Mouse (Mus musculus) kidney, embryonic 15.5 days (tissue): ENCODE data around the gene Glb1l. TPM values are rescaled to one million over a fixed set of nuclear protein-coding genes. Genes with fewer than 3 reads are reported as not detected.

Experiments
- ATAC-seq: fragments of 200-750 bp; cut with Nextera tagmentation; replicated peaks from 2 replicates; pipeline ENCODE4 v1.8.0; 2017; ENCODE audit warnings: moderate TSS enrichment; ENCODE audit not compliant: low FRiP score
- H3K27ac ChIP-seq: fragments of 300-500 bp; sonication (generic); 2 replicates; pipeline ENCODE4 v1.5.1; 2015; ENCODE audit warnings: mild to moderate bottlenecking, inconsistent platforms
- H3K27me3 ChIP-seq: fragments of 300-500 bp; sonication (generic); 2 replicates; pipeline ENCODE4 v1.6.1; 2015; ENCODE audit warnings: inconsistent platforms
- H3K36me3 ChIP-seq: fragments of 300-500 bp; sonication (generic); 2 replicates; pipeline ENCODE4 v1.6.1; 2015; ENCODE audit warnings: inconsistent platforms
- H3K4me1 ChIP-seq: fragments of 300-500 bp; sonication (generic); 2 replicates; pipeline ENCODE4 v1.6.1; 2015; ENCODE audit warnings: inconsistent platforms
- H3K4me2 ChIP-seq: fragments of 300-500 bp; sonication (generic); 2 replicates; pipeline ENCODE4 v1.6.1; 2015; ENCODE audit warnings: moderate library complexity, mild to moderate bottlenecking, inconsistent platforms
- H3K4me3 ChIP-seq: fragments of 300-500 bp; sonication (generic); replicated peaks from 2 replicates; pipeline ENCODE4 v1.5.1; 2015; ENCODE audit warnings: mild to moderate bottlenecking, inconsistent platforms
- H3K9ac ChIP-seq: fragments of 300-500 bp; sonication (generic); 2 replicates; pipeline ENCODE4 v1.6.1; 2015; ENCODE audit warnings: mild to moderate bottlenecking, inconsistent platforms
- H3K9me3 ChIP-seq: fragments of 300-500 bp; sonication (generic); replicated peaks from 2 replicates; pipeline ENCODE4 v1.6.1; 2016; ENCODE audit warnings: inconsistent platforms
- WGBS: fragments of 180-500 bp; shearing (Covaris S2); methylation state at CpG from one replicate; pipeline ENCODE4 v1.1.7; 2015; ENCODE audit warnings: mixed read lengths; 5-methylcytosine and 5-hydroxymethylcytosine counted together
- microRNA-seq: library from miRNA; unstranded; fragments of <30 nt; microRNA quantifications from one replicate; pipeline ENCODE4, GENCODE M21; 2016
- polyA plus RNA-seq: library from polyadenylated mRNA; unstranded; fragments of >200 nt; fragmentation: Nextera tagmentation; extraction: Ambion mirVana; gene quantifications from 2 replicates; pipeline ENCODE4 v1.2.1, GENCODE M21; 2015

Glb1l gene
- polyA plus RNA-seq, 1 experiment from 2014 or later: 44.9 TPM

GRCm38 (mm10) chr1:75159540-75160255 is 50.9 kb downstream of the Glb1l start:
- no peak overlapping the region for H3K27ac ChIP-seq
- H3K4me2 ChIP-seq: no peak overlapping the region
- H3K4me1 ChIP-seq: no peaks in the 10 kb centered on the region
- H3K9me3 ChIP-seq: no peaks in the 10 kb centered on the region
- no peak overlapping the region for H3K9ac ChIP-seq
- 75% methylated on average over 5 of the region's 5 CpGs for WGBS
- H3K36me3 ChIP-seq: no peaks in the 10 kb centered on the region
- H3K27me3 ChIP-seq: no peaks in the 10 kb centered on the region
- H3K4me3 ChIP-seq: no peak overlapping the region
- ATAC-seq: no peak

- Histone ChIP-seq H3K27me3 (no peaks in the 10 kb centered on the region), H3K36me3 (no peaks in the 10 kb centered on the region)
- no peak for ATAC-seq
Observed at GRCm38 (mm10) chr1:75158990-75159389, 51.6 kb downstream of the Glb1l start.

GRCm38 (mm10) chr1:75155837-75156236 is 54.8 kb downstream of the Glb1l start:
- Histone ChIP-seq H3K4me1 (no peaks in the 10 kb centered on the region), H3K9ac (no peak overlapping the region), H3K9me3 (no peaks in the 10 kb centered on the region), H3K36me3 (no peaks in the 10 kb centered on the region), H3K27me3 (no peaks in the 10 kb centered on the region), H3K4me3 (no peak overlapping the region), H3K27ac (no peak overlapping the region), H3K4me2 (no peak overlapping the region)
- ATAC-seq: no peak
- WGBS: 53% methylated on average over 3 of the region's 3 CpGs

More at GRCm38 (mm10) chr1:75158990-75159389, 51.6 kb downstream of the Glb1l start:
- no peak overlapping the region for H3K4me2 ChIP-seq
- no peaks in the 10 kb centered on the region for H3K9me3 ChIP-seq
- no peak overlapping the region for H3K4me3 ChIP-seq
- H3K9ac ChIP-seq: no peak overlapping the region
- H3K27ac ChIP-seq: no peak overlapping the region
- H3K4me1 ChIP-seq: no peaks in the 10 kb centered on the region

- Histone ChIP-seq H3K9me3 (no peaks in the 10 kb centered on the region), H3K27me3 (no peaks in the 10 kb centered on the region), H3K9ac (no peak overlapping the region), H3K27ac (no peak overlapping the region), H3K4me1 (peaks cover 7% of the 10 kb centered on the region), H3K4me2 (no peak overlapping the region), H3K36me3 (peaks cover 58% of the 10 kb centered on the region), H3K4me3 (no peak overlapping the region)
- WGBS: 91% methylated on average over 4 of the region's 4 CpGs
- no peak for ATAC-seq
Observed at GRCm38 (mm10) chr1:75148727-75149126, 61.9 kb downstream of the Glb1l start.

Small RNA genes lying within 50 kb of the gene (microRNA-seq; reads per million reads assigned to microRNA genes)
- gene Gm27943: 0.44 reads per million

Other genes with a start within 250 kb of the Glb1l start
- gene Nhej1, start 85.6 kb downstream of the Glb1l start, polyA plus RNA-seq: 10.3 and 10.6 TPM in 2 replicates
- gene Slc23a3, start 76.9 kb downstream of the Glb1l start, polyA plus RNA-seq: 2.5 and 4.3 TPM in 2 replicates
- 41.0 and 50.9 TPM in 2 replicates for gene Cnppd1, start 68.1 kb downstream of the Glb1l start, polyA plus RNA-seq
- 53.5 and 53.8 TPM in 2 replicates for gene Retreg2, start 68.0 kb downstream of the Glb1l start, polyA plus RNA-seq
- gene Zfand2b, start 42.2 kb downstream of the Glb1l start, polyA plus RNA-seq: 41.3 and 42.4 TPM in 2 replicates
- 30.8 and 36.5 TPM in 2 replicates for gene Abcb6, start 30.4 kb downstream of the Glb1l start, polyA plus RNA-seq
- 24.9 and 26.8 TPM in 2 replicates for gene Ankzf1, start 18.7 kb downstream of the Glb1l start, polyA plus RNA-seq
- 29.3 and 33.3 TPM in 2 replicates for gene Atg9a, start 18.6 kb downstream of the Glb1l start, polyA plus RNA-seq
- gene Stk16, start within 50 bp of the Glb1l start, polyA plus RNA-seq: 142 and 148 TPM in 2 replicates
- 63.8 and 64.3 TPM in 2 replicates for gene Tuba4a, start 9.1 kb upstream of the Glb1l start, polyA plus RNA-seq
- not detected in 2 replicates for gene A630095N17Rik, start 21.3 kb upstream of the Glb1l start, polyA plus RNA-seq
- gene Dnajb2, start 25.6 kb upstream of the Glb1l start, polyA plus RNA-seq: 33.8 and 38.6 TPM in 2 replicates
- gene Ptprn, start 53.7 kb upstream of the Glb1l start, polyA plus RNA-seq: 0.48 and 2.3 TPM in 2 replicates
- gene Resp18, start 67.6 kb upstream of the Glb1l start, polyA plus RNA-seq: 1.5 and 10.1 TPM in 2 replicates
- 136 and 153 TPM in 2 replicates for gene Dnpep, start 107.2 kb upstream of the Glb1l start, polyA plus RNA-seq
- 53.5 and 53.9 TPM in 2 replicates for gene Des, start 149.5 kb upstream of the Glb1l start, polyA plus RNA-seq
- gene Speg, start 164.5 kb upstream of the Glb1l start, polyA plus RNA-seq: 45.1 and 53.9 TPM in 2 replicates
- 74.7 and 78.7 TPM in 2 replicates for gene Gmppa, start 225.1 kb upstream of the Glb1l start, polyA plus RNA-seq
- 1.5 and 2.1 TPM in 2 replicates for gene Asic4, start 239.6 kb upstream of the Glb1l start, polyA plus RNA-seq